Mouse (Mus musculus): ENCODE measurements at regions not wholly inside any gene's neighbourhood (a gene's known extent, or its start where the extent isn't known, plus 50 kb on each side); places are given as distances from the start of the nearest gene placed in this dataset.

DNA sequence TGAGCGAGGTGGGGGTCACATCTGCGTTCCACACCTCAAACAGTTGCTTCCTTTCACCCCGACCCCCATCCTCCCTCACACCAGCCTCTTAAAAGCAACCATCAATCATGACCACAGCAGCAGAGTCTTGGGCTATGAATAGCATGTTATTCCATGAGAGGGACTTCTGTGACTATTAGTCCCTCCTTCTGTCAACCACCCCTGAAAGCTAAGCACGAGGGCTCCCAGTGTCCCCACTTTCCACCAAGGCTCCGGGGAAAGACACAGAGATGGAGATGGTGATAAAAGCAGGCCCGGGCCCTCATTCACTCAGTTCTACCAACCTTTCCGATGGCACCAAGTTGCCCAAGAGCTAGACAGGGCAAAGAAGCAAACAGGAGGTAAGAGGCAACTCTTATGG lies 66.3 kb upstream of the Rgma start:
- peaks cover 4% of the 10 kb centered on the region; the same call in 1 of the 2 replicates for H3K4me1 ChIP-seq (ENCODE audit: control insufficient read depth, insufficient read depth, low read length)
- no peak overlapping the region for H3K9ac ChIP-seq (replicated peaks; ENCODE audit: low read length)
- H3K4me2 ChIP-seq (ENCODE audit: low read depth, low read length) = no peak overlapping the region
- H3K27me3 ChIP-seq (ENCODE audit: control insufficient read depth, insufficient read depth, low read length) = no peaks in the 10 kb centered on the region
- no peaks in the 10 kb centered on the region for H3K9me3 ChIP-seq (replicated peaks; ENCODE audit: control insufficient read depth, low read length)
- WGBS = 71% methylated on average over 7 of the region's 7 CpGs
- ATAC-seq (replicated peaks; ENCODE audit: insufficient number of reproducible peaks, low FRiP score, low TSS enrichment, low read depth) = no peak
- H3K27ac ChIP-seq (replicated peaks; ENCODE audit: low read depth, low read length) = no peak overlapping the region
- H3K36me3 ChIP-seq (replicated peaks; ENCODE audit: control insufficient read depth, insufficient read depth, low read depth, low read length) = no peaks in the 10 kb centered on the region
- DNase-seq (ENCODE audit: low spot score) = no peak
- no peak overlapping the region for H3K4me3 ChIP-seq (ENCODE audit: low read depth, low read length)

DNA sequence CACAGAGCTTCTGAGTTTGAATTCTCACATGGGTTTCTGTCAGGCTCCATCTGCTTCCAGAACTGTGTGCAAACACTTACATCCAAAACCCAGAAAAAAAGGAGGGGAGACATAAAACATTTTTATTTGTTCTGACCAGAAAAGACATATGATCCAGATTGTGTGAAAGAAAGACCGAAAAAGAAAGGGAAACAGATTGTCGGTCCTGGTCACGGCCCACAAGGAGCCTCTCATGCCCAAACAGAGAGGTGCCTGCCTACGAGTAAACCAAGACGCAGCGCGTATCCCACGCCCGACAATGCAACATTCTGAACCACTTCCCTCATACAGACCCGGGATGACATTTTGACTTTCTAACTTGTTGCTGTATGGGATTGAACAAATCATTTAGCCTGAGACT lies 65.3 kb upstream of the Rgma start:
- Histone ChIP-seq H3K27ac (replicated peaks; ENCODE audit: low read depth, low read length) (no peak overlapping the region), H3K27me3 (ENCODE audit: control insufficient read depth, insufficient read depth, low read length) (no peaks in the 10 kb centered on the region), H3K9me3 (replicated peaks; ENCODE audit: control insufficient read depth, low read length) (no peaks in the 10 kb centered on the region), H3K36me3 (replicated peaks; ENCODE audit: control insufficient read depth, insufficient read depth, low read depth, low read length) (no peaks in the 10 kb centered on the region), H3K4me2 (ENCODE audit: low read depth, low read length) (no peak overlapping the region), H3K4me1 (ENCODE audit: control insufficient read depth, insufficient read depth, low read length) (peaks cover 4% of the 10 kb centered on the region; the same call in 1 of the 2 replicates), H3K4me3 (ENCODE audit: low read depth, low read length) (no peak overlapping the region), H3K9ac (replicated peaks; ENCODE audit: low read length) (no peak overlapping the region)
- ATAC-seq (replicated peaks; ENCODE audit: insufficient number of reproducible peaks, low FRiP score, low TSS enrichment, low read depth) (no peak), DNase-seq (ENCODE audit: low spot score) (no peak)
- WGBS = 92% methylated on average over 10 of the region's 10 CpGs

DNA sequence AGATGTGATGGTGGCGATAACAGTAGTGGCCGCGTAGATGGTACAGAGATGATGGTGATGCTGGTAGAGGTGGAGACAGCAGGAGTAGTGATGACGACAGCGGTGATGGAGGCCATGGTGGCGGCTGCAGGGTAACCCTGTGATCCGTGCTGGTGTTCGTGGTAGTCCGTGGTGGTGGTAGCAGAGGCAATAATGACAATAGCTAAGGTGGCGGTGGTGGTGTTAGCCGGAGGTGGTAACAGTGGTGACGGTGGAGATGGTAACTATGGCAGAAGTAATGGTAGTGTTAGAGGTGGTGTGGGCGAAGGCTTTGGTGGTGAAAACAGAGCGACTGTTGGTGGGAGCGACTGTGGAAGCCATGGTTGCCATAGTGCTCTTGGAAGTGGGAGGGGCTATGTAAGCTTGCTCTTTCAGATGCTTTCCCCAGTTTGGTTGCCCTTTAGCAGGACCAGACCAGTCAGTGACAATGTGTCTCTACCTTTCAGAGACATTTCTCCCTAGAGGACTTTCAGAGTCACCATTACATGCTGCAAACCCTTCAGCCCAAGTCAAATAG lies 64.7 kb upstream of the Rgma start:
- no peak overlapping the region for H3K4me2 ChIP-seq (ENCODE audit: low read depth, low read length)
- no peak overlapping the region for H3K4me3 ChIP-seq (ENCODE audit: low read depth, low read length)
- no peak overlapping the region for H3K27ac ChIP-seq (replicated peaks; ENCODE audit: low read depth, low read length)
- ATAC-seq (replicated peaks; ENCODE audit: insufficient number of reproducible peaks, low FRiP score, low TSS enrichment, low read depth) (no peak), DNase-seq (ENCODE audit: low spot score) (no peak)
- no peaks in the 10 kb centered on the region for H3K9me3 ChIP-seq (replicated peaks; ENCODE audit: control insufficient read depth, low read length)
- 95% methylated on average over 15 of the region's 15 CpGs for WGBS
- peaks cover 4% of the 10 kb centered on the region; the same call in 1 of the 2 replicates for H3K4me1 ChIP-seq (ENCODE audit: control insufficient read depth, insufficient read depth, low read length)
- no peaks in the 10 kb centered on the region for H3K36me3 ChIP-seq (replicated peaks; ENCODE audit: control insufficient read depth, insufficient read depth, low read depth, low read length)
- H3K9ac ChIP-seq (replicated peaks; ENCODE audit: low read length) = no peak overlapping the region
- no peaks in the 10 kb centered on the region for H3K27me3 ChIP-seq (ENCODE audit: control insufficient read depth, insufficient read depth, low read length)

DNA sequence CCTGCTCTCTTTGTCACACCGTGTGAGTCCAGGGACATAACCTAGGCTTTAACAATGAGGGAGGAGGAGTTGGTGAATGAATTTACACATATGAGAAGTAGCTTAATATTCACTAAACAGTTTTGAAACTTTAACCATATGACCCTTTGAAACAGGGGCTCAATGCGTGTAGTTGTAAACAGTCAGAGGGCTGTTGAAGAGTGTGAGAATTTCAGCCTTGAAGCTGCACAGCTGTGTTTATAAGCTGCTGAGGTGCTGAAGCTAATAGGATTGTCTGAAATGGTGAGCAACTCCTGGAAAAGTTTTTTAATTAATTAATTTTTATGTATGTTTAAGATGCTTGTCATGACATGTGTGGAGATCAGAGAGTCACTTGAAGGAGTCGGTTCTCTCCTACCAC lies 59.8 kb upstream of the Rgma start:
- Histone ChIP-seq H3K36me3 (replicated peaks; ENCODE audit: control insufficient read depth, insufficient read depth, low read depth, low read length) (no peaks in the 10 kb centered on the region), H3K27me3 (ENCODE audit: control insufficient read depth, insufficient read depth, low read length) (no peaks in the 10 kb centered on the region), H3K9me3 (replicated peaks; ENCODE audit: control insufficient read depth, low read length) (no peaks in the 10 kb centered on the region), H3K9ac (replicated peaks; ENCODE audit: low read length) (no peak overlapping the region), H3K4me1 (ENCODE audit: control insufficient read depth, insufficient read depth, low read length) (no peaks in the 10 kb centered on the region), H3K27ac (replicated peaks; ENCODE audit: low read depth, low read length) (no peak overlapping the region), H3K4me2 (ENCODE audit: low read depth, low read length) (no peak overlapping the region), H3K4me3 (ENCODE audit: low read depth, low read length) (no peak overlapping the region)
- DNase-seq (ENCODE audit: low spot score) (no peak), ATAC-seq (replicated peaks; ENCODE audit: insufficient number of reproducible peaks, low FRiP score, low TSS enrichment, low read depth) (no peak)
- 82% methylated on average over 3 of the region's 3 CpGs for WGBS

DNA sequence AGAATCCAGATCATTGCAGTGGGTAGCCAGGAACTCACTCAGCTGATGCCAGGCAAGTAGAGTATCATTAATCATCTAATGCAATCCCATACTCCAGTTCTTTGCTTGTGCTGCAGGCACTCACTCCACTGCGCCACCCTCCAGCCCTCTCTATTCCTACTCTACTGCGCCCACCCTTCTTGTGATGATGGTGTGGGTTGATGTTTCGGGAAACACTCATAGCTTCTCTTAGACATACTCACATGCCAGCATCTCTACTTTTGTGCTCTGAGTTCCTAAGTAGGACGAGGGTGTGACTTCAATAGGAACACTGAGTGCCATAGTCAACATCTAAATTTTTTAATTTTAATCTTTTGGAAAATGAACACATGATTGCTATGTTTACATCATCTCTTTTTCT lies 57.7 kb upstream of the Rgma start:
- 93% methylated on average over 4 of the region's 4 CpGs for WGBS
- ATAC-seq (replicated peaks; ENCODE audit: insufficient number of reproducible peaks, low FRiP score, low TSS enrichment, low read depth) (no peak), DNase-seq (ENCODE audit: low spot score) (no peak)
- no peak overlapping the region for H3K27ac ChIP-seq (replicated peaks; ENCODE audit: low read depth, low read length)
- H3K4me3 ChIP-seq (ENCODE audit: low read depth, low read length) = no peak overlapping the region
- H3K4me2 ChIP-seq (ENCODE audit: low read depth, low read length) = no peak overlapping the region
- H3K9me3 ChIP-seq (replicated peaks; ENCODE audit: control insufficient read depth, low read length) = no peaks in the 10 kb centered on the region
- H3K36me3 ChIP-seq (replicated peaks; ENCODE audit: control insufficient read depth, insufficient read depth, low read depth, low read length) = no peaks in the 10 kb centered on the region
- H3K4me1 ChIP-seq (ENCODE audit: control insufficient read depth, insufficient read depth, low read length) = no peaks in the 10 kb centered on the region
- no peak overlapping the region for H3K9ac ChIP-seq (replicated peaks; ENCODE audit: low read length)
- no peaks in the 10 kb centered on the region for H3K27me3 ChIP-seq (ENCODE audit: control insufficient read depth, insufficient read depth, low read length)

DNA sequence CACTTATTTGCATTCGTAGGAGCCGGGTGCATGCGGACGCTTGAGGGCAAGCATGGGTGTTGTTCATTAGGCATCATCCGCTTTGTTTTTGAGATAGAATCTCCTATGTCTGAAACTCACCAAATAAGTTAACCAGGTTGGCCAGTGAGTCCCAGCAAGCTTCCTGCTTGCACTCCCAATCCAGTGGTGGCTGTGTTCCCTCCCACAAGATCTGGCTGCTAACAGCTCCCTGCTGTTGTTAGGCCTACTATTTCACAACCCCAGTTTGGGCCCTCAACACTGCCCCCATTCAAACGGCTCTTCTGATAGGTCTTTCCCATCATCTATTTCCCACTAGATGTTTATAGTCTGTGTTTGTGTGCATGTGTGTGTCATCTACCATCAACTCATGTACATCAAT lies 56.3 kb upstream of the Rgma start:
- DNase-seq (ENCODE audit: low spot score) (no peak), ATAC-seq (replicated peaks; ENCODE audit: insufficient number of reproducible peaks, low FRiP score, low TSS enrichment, low read depth) (no peak)
- Histone ChIP-seq H3K9ac (replicated peaks; ENCODE audit: low read length) (no peak overlapping the region), H3K9me3 (replicated peaks; ENCODE audit: control insufficient read depth, low read length) (no peaks in the 10 kb centered on the region), H3K27ac (replicated peaks; ENCODE audit: low read depth, low read length) (no peak overlapping the region), H3K36me3 (replicated peaks; ENCODE audit: control insufficient read depth, insufficient read depth, low read depth, low read length) (no peaks in the 10 kb centered on the region), H3K27me3 (ENCODE audit: control insufficient read depth, insufficient read depth, low read length) (no peaks in the 10 kb centered on the region), H3K4me2 (ENCODE audit: low read depth, low read length) (no peak overlapping the region), H3K4me1 (ENCODE audit: control insufficient read depth, insufficient read depth, low read length) (no peaks in the 10 kb centered on the region), H3K4me3 (ENCODE audit: low read depth, low read length) (no peak overlapping the region)
- WGBS = 88% methylated on average over 6 of the region's 6 CpGs

DNA sequence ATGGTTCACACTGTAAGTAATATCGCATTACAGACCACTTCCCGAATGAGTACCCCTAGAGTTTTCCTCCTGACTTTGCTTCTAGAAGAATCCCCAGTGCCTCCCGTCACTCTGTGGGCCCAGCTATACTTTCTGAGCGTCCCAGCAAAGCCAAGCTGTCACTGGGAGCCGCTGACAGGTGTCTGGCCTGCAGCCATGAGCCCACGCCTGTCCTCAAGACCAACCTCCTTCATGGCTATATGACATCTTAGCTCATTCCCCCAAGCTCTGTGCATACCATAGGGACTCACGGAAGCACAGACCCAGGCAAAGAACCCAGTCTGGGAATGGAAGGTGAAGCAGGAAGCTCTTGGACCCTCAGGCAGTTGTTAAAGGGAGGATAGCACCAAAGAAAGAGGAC lies 55.3 kb upstream of the Rgma start:
- DNase-seq (ENCODE audit: low spot score) (no peak), ATAC-seq (replicated peaks; ENCODE audit: insufficient number of reproducible peaks, low FRiP score, low TSS enrichment, low read depth) (no peak)
- H3K4me2 ChIP-seq (ENCODE audit: low read depth, low read length) = no peak overlapping the region
- no peak overlapping the region for H3K9ac ChIP-seq (replicated peaks; ENCODE audit: low read length)
- no peaks in the 10 kb centered on the region for H3K27me3 ChIP-seq (ENCODE audit: control insufficient read depth, insufficient read depth, low read length)
- no peaks in the 10 kb centered on the region for H3K9me3 ChIP-seq (replicated peaks; ENCODE audit: control insufficient read depth, low read length)
- 68% methylated on average over 7 of the region's 7 CpGs for WGBS
- no peaks in the 10 kb centered on the region for H3K36me3 ChIP-seq (replicated peaks; ENCODE audit: control insufficient read depth, insufficient read depth, low read depth, low read length)
- no peak overlapping the region for H3K27ac ChIP-seq (replicated peaks; ENCODE audit: low read depth, low read length)
- H3K4me3 ChIP-seq (ENCODE audit: low read depth, low read length) = no peak overlapping the region
- H3K4me1 ChIP-seq (ENCODE audit: control insufficient read depth, insufficient read depth, low read length) = no peaks in the 10 kb centered on the region

DNA sequence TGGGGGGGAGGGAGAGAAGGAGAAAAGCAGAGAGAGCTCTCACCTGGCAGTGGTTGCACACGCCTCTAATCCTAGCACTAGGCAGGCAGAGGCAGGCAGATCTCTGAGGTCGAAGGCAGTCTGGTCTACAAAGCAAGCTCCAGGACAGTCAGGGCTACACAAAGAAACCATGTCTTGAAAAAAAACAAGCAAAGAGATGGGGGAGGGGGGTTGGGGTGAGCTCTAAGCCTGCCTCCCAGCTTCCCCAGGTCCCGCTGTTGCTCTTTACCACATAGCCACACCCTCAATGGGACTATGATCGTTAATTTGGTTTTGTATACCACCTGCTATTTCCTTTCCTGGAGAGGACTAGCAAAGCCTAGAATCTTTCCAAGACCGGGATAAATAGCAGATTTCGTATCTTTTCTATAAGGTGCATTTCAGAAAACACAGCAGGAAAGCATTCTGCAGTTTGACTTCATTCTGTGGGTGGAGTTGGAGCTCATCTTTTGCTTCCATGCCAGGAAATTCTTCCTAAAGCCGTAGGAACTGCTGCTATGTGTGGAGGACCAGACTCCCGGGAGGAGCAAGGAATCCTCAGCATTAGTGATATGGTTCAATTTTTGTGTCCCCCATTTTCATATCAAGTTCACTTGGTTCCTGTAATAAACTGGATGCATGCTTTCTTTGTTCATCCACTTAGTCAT lies 52.7 kb upstream of the Rgma start:
- Histone ChIP-seq H3K27me3 (ENCODE audit: control insufficient read depth, insufficient read depth, low read length) (no peaks in the 10 kb centered on the region), H3K4me2 (ENCODE audit: low read depth, low read length) (no peak overlapping the region), H3K36me3 (replicated peaks; ENCODE audit: control insufficient read depth, insufficient read depth, low read depth, low read length) (no peaks in the 10 kb centered on the region), H3K4me3 (ENCODE audit: low read depth, low read length) (no peak overlapping the region), H3K9me3 (replicated peaks; ENCODE audit: control insufficient read depth, low read length) (no peaks in the 10 kb centered on the region), H3K4me1 (ENCODE audit: control insufficient read depth, insufficient read depth, low read length) (no peaks in the 10 kb centered on the region), H3K27ac (replicated peaks; ENCODE audit: low read depth, low read length) (no peak overlapping the region), H3K9ac (replicated peaks; ENCODE audit: low read length) (no peak overlapping the region)
- ATAC-seq (replicated peaks; ENCODE audit: insufficient number of reproducible peaks, low FRiP score, low TSS enrichment, low read depth) = no peak
- WGBS = 94% methylated on average over 8 of the region's 8 CpGs
- DNase-seq (ENCODE audit: low spot score) = no peak

All from embryonic facial prominence, embryonic 11.5 days (tissue).